Mouse (Mus musculus): Measurements from ENCODE around the gene Spata18.

GRCm38 (mm10) chr5:73627559-73627958 is 23.6 kb upstream of the Spata18 start:
- TF ChIP-seq CTCF (IDR thresholded peaks at IDR 0.05; ENCODE audit: insufficient read depth, low read length) (no peak), POLR2A (IDR thresholded peaks at IDR 0.05; ENCODE audit: borderline replicate concordance, extremely low read depth, low read depth, low read length) (no peak)
